Mouse (Mus musculus) heart, postnatal 14 days (tissue): ENCODE data around the gene Rnps1. TPM values are rescaled to one million over a fixed set of nuclear protein-coding genes. Genes with fewer than 3 reads are reported as not detected.
A peak's percentile ranks its signal among the peaks of the same experiment; 100 is the strongest.

Source experiments
- DNase-seq, 2 experiments: peaks; one replicate each; pipeline ENCODE4 v3.0.0; 2021 to 2022
- intact Hi-C: fragments of 180-260 bp; cut with DNase I; formaldehyde crosslinking; loops from one replicate; pipeline ENCODE4 v1.15.1; 2025
- total RNA-seq, 2 experiments: library from RNA; stranded (reverse); gene quantifications; 2 replicates each; pipeline ENCODE4 v1.2.3; 2021

Rnps1 gene
- total RNA-seq, 2 experiments from 2014 or later: 69.6 to 73.5 TPM

GRCm38 (mm10) chr17:24463374-24464133 is 49.2 kb downstream of the Rnps1 start:
- no peak for DNase-seq
- intact Hi-C loops: no loop called here

GRCm38 (mm10) chr17:24468636-24469246 is 54.4 kb downstream of the Rnps1 start:
- DNase-seq: no peak
- intact Hi-C loops: no loop called here

- intact Hi-C loops: no loop called here
- DNase-seq: no peak
Measured at GRCm38 (mm10) chr17:24469336-24469909, 55.1 kb downstream of the Rnps1 start.

GRCm38 (mm10) chr17:24469910-24470602 is 55.7 kb downstream of the Rnps1 start, which contains the start of the genes E4f1 and Pgp:
Gene E4f1, minus strand, starts transcription at chr17:24470313.
Gene Pgp, plus strand, starts transcription at chr17:24470392.
- intact Hi-C loops: no loop called here

GRCm38 (mm10) chr17:24470701-24471527 is 56.5 kb downstream of the Rnps1 start:
- peak in 1 of 2 experiments; percentile 27 for DNase-seq
- intact Hi-C loops: no loop called here

More at GRCm38 (mm10) chr17:24469910-24470602, 55.7 kb downstream of the Rnps1 start, which contains the start of the genes E4f1 and Pgp:
- peak; percentile 99 for DNase-seq

GRCm38 (mm10) chr17:24472512-24472911 is 58.1 kb downstream of the Rnps1 start:
- peak; percentile 59 to 60 for DNase-seq
- intact Hi-C loops: no loop called here

- intact Hi-C loops: no loop called here
- no peak for DNase-seq
Measured at GRCm38 (mm10) chr17:24473612-24474275, 59.4 kb downstream of the Rnps1 start, which contains the start of gene Bricd5. Gene Bricd5, plus strand, starts transcription at chr17:24473884.

GRCm38 (mm10) chr17:24474557-24474956 is 60.2 kb downstream of the Rnps1 start:
- DNase-seq: no peak
- intact Hi-C loops: no loop called here

Other genes with a start within 250 kb of the Rnps1 start
- 100 to 1,000 TPM; 241 to 249 TPM for gene Atp6v0c, start 244.9 kb upstream of the Rnps1 start, total RNA-seq
- gene Tbc1d24, start 209.0 kb upstream of the Rnps1 start, total RNA-seq: 1 to 10 TPM; 8.7 to 9.3 TPM
- gene Ntn3, start 205.0 kb upstream of the Rnps1 start, total RNA-seq: 1 to 10 TPM in 1 of 2 experiments, under 1 TPM in 1; 0.90 to 1.0 TPM
- gene Tedc2, start 193.7 kb upstream of the Rnps1 start, total RNA-seq: 1 to 10 TPM; 3.0 to 3.2 TPM
- gene Ccnf, start 163.1 kb upstream of the Rnps1 start, total RNA-seq: 1 to 10 TPM; 2.7 to 4.8 TPM
- not detected for gene Abca17, start 63.5 kb upstream of the Rnps1 start, total RNA-seq
- gene Abca3, start 62.6 kb upstream of the Rnps1 start, total RNA-seq: 10 to 100 TPM; 13.6 to 15.5 TPM
- 100 to 1,000 TPM; 428 to 461 TPM for gene Eci1, start 12.1 kb downstream of the Rnps1 start, total RNA-seq
- gene Dnase1l2, start 28.5 kb downstream of the Rnps1 start, total RNA-seq: 1 to 10 TPM; 2.0 to 2.3 TPM
- 10 to 100 TPM; 13.6 to 16.2 TPM for gene E4f1, start 55.7 kb downstream of the Rnps1 start, total RNA-seq
- gene Pgp, start 55.8 kb downstream of the Rnps1 start, total RNA-seq: 10 to 100 TPM; 43.2 to 43.4 TPM
- under 1 TPM in 1 of 2 experiments, not detected in 1; 0.38 TPM for gene Bricd5, start 59.3 kb downstream of the Rnps1 start, total RNA-seq
- gene Mlst8, start 64.5 kb downstream of the Rnps1 start, total RNA-seq: 10 to 100 TPM in 1 of 2 experiments, 1 to 10 TPM in 1; 10.0 to 10.8 TPM
- under 1 TPM; 0.10 to 0.43 TPM for gene Caskin1, start 74.0 kb downstream of the Rnps1 start, total RNA-seq
- gene Traf7, start 113.4 kb downstream of the Rnps1 start, total RNA-seq: 10 to 100 TPM; 57.2 to 65.5 TPM
- gene Rab26, start 119.6 kb downstream of the Rnps1 start, total RNA-seq: under 1 TPM; 0.19 to 0.34 TPM
- gene Pkd1, start 135.3 kb downstream of the Rnps1 start, total RNA-seq: 10 to 100 TPM; 58.0 to 63.2 TPM
- 10 to 100 TPM; 76.7 to 88.2 TPM for gene Tsc2, start 218.1 kb downstream of the Rnps1 start, total RNA-seq
- 1 to 10 TPM; 2.1 to 4.1 TPM for gene Nthl1, start 218.1 kb downstream of the Rnps1 start, total RNA-seq
- 100 to 1,000 TPM; 134 TPM for gene Slc9a3r2, start 235.8 kb downstream of the Rnps1 start, total RNA-seq
- not detected for gene Npw, start 243.9 kb downstream of the Rnps1 start, total RNA-seq